Mouse (Mus musculus) erythroid progenitor cell, adult 5-6 weeks (primary cell): ENCODE results near the gene Edem1. TPM values are rescaled to one million over a fixed set of nuclear protein-coding genes. Genes with fewer than 3 reads are reported as not detected.
A peak's percentile ranks its signal among the peaks of the same experiment; 100 is the strongest.

Source experiments
- ATAC-seq: replicated peaks from 2 replicates; pipeline ENCODE4 v1.8.0; 2016; ENCODE audit warnings: moderate number of reproducible peaks, mild to moderate bottlenecking, moderate TSS enrichment, inconsistent platforms; ENCODE audit not compliant: poor library complexity, low FRiP score, severe bottlenecking
- total RNA-seq, 2 experiments: library from RNA; stranded (forward) in 1 of 2; stranded (reverse) in 1 of 2; fragments of 150-400 nt in 1 of 2; fragments of 186-747, 209-891 nt in 1 of 2; gene quantifications; 2 replicates each; pipeline versions ENCODE4 v1.2.3 to v1.2.4; 2015 to 2017; ENCODE audit warnings: low replicate concordance in 2 of 2

Gene Edem1
- 11.7 and 29.6 TPM in 2 replicates for total RNA-seq (2015; ENCODE audit: low replicate concordance)
- 13.8 and 18.2 TPM in 2 replicates for total RNA-seq (2017; ENCODE audit: low replicate concordance)

- ATAC-seq, result peak; percentile 94
These were observed at the start of gene Edem1 for GRCm38 (mm10) chr6:108828234-108828868. Gene Edem1, plus strand, starts transcription at chr6:108828641.

GRCm38 (mm10) chr6:108781865-108782264, 46.6 kb upstream of the Edem1 start:
- no peak for ATAC-seq

- ATAC-seq, result peak; percentile 97
These were observed 45.8 kb upstream of the Edem1 start, which contains the start of gene Arl8b for GRCm38 (mm10) chr6:108782526-108783183. Gene Arl8b, plus strand, starts transcription at chr6:108783099.

- ATAC-seq, result peak; percentile 36; the same call in 1 of the 2 replicates
These were observed 45.1 kb upstream of the Edem1 start for GRCm38 (mm10) chr6:108783184-108783881.

- ATAC-seq, result no peak
These were observed 44.4 kb upstream of the Edem1 start for GRCm38 (mm10) chr6:108784056-108784455.

- ATAC-seq, result no peak
These were observed 43.6 kb upstream of the Edem1 start for GRCm38 (mm10) chr6:108784796-108785195.

GRCm38 (mm10) chr6:108785551-108785950, 42.9 kb upstream of the Edem1 start:
- no peak for ATAC-seq

GRCm38 (mm10) chr6:108791498-108791897, 36.9 kb upstream of the Edem1 start:
- ATAC-seq, result no peak

GRCm38 (mm10) chr6:108795912-108796311, 32.5 kb upstream of the Edem1 start:
- no peak for ATAC-seq

GRCm38 (mm10) chr6:108796706-108797105, 31.7 kb upstream of the Edem1 start:
- no peak for ATAC-seq

GRCm38 (mm10) chr6:108805194-108805593, 23.2 kb upstream of the Edem1 start:
- no peak for ATAC-seq

- ATAC-seq, result no peak
These were observed 22.6 kb upstream of the Edem1 start for GRCm38 (mm10) chr6:108805871-108806270.

- no peak for ATAC-seq
These were observed 21.0 kb upstream of the Edem1 start for GRCm38 (mm10) chr6:108807446-108807845.

GRCm38 (mm10) chr6:108808786-108809185, 19.7 kb upstream of the Edem1 start:
- no peak for ATAC-seq

GRCm38 (mm10) chr6:108810237-108810636, 18.2 kb upstream of the Edem1 start:
- ATAC-seq, result no peak

GRCm38 (mm10) chr6:108812134-108812533, 16.3 kb upstream of the Edem1 start:
- ATAC-seq, result no peak

- no peak for ATAC-seq
These were observed 10.9 kb upstream of the Edem1 start for GRCm38 (mm10) chr6:108817510-108817909.

GRCm38 (mm10) chr6:108824816-108825545, 3.5 kb upstream of the Edem1 start:
- ATAC-seq, result no peak

GRCm38 (mm10) chr6:108826070-108826469, 2.4 kb upstream of the Edem1 start:
- ATAC-seq, result no peak

GRCm38 (mm10) chr6:108827336-108827920, 1.0 kb upstream of the Edem1 start:
- no peak for ATAC-seq
